Mouse (Mus musculus): Measurements from ENCODE around the gene Rhbdd3.

DNA sequence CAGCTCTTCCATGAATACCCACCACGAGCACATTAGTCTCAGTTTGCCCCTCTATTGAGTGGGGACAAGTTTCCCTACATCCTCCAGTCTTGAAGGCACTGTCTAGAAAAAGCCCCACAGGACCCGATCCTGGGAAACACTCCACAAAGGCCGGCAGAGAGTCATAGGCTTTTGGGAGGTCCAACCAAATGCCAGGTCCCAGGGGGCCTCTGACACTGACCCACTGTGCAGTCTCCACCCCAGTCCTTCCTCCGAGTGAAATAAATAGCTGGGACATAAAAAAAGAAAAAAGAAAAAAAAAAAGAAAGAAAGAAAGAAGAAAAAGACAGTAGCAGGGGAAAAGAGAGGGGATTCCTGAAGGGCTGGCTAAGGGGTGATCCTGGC lies 52.5 kb downstream of the Rhbdd3 start:
- TF ChIP-seq CTCF (IDR thresholded peaks at IDR 0.05; ENCODE audit: low read depth) (no peak), EP300 (optimal IDR thresholded peaks at IDR 0.05) (no peak)
